Mouse (Mus musculus): Measurements from ENCODE around the gene Mt4.

DNA sequence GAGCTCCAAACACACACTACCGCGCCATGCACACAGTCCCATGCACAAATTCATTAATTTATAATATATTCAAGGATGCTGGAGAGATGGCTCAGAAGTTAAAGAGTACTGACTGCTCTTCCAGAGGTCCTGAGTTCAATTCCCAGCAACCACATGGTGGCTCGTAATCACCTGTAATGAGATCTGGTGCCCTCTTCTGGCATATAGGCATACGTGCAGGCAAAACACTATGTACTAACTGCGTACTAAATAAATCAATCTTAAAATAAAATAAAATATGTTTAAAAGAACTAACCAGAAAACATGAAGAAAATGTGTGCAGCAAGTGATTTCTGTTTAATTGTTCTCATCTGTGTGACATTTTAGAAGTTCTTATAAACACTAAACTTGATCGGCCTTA is 42.7 kb upstream of the Mt4 start:
- TF ChIP-seq CTCF (IDR thresholded peaks at IDR 0.05; ENCODE audit: low read depth, low read length) (no peak), POLR2A (IDR thresholded peaks at IDR 0.05; ENCODE audit: extremely low read depth, insufficient read depth, low read length) (no peak)

Measured in liver, adult 2 months (tissue).